Mouse (Mus musculus): ENCODE results near the gene Ptch1. TPM values are rescaled to one million over a fixed set of nuclear protein-coding genes. Genes with fewer than 3 reads are reported as not detected.
A peak's percentile ranks its signal among the peaks of the same experiment; 100 is the strongest.

Gene Ptch1
- 2.2 TPM for polyA plus RNA-seq (2012; fragmentation: generic; extraction: Trizol)

GRCm38 (mm10) chr13:63573256-63573835 is at the start of gene Ptch1:
Gene Ptch1 (minus strand): TSS chr13:63573598.
- H3K79me2 ChIP-seq (ENCODE audit: control insufficient read depth, insufficient read depth) = no peaks in the 10 kb centered on the region
- H3K27me3 ChIP-seq (ENCODE audit: control insufficient read depth, insufficient read depth, insufficient read length) = peaks cover 31% of the 10 kb centered on the region
- TF ChIP-seq USF1 (IDR thresholded peaks at IDR 0.05; ENCODE audit: low read depth) (peak; percentile 25), CEBPB (IDR thresholded peaks at IDR 0.05; ENCODE audit: insufficient read depth, poor library complexity, severe bottlenecking) (no peak)

GRCm38 (mm10) chr13:63621301-63621700 is 47.9 kb upstream of the Ptch1 start:
- no peaks in the 10 kb centered on the region for H3K36me3 ChIP-seq (ENCODE audit: control insufficient read depth, insufficient read depth)
- no peak overlapping the region for H3K4me3 ChIP-seq
- no peaks in the 10 kb centered on the region for H3K79me2 ChIP-seq (ENCODE audit: control insufficient read depth, insufficient read depth)
- peaks cover 9% of the 10 kb centered on the region for H3K27me3 ChIP-seq (ENCODE audit: control insufficient read depth, insufficient read depth, insufficient read length)
- no peak overlapping the region for H3ac ChIP-seq (ENCODE audit: control insufficient read depth, insufficient read length)
- TF ChIP-seq E2F4 (IDR thresholded peaks at IDR 0.05; ENCODE audit: insufficient read depth) = no peak
- no peak for TF ChIP-seq TCF12 (IDR thresholded peaks at IDR 0.05; ENCODE audit: insufficient read depth, poor library complexity, severe bottlenecking)
- TF ChIP-seq CEBPB (IDR thresholded peaks at IDR 0.05; ENCODE audit: insufficient read depth, poor library complexity, severe bottlenecking) = no peak
- TF ChIP-seq TCF3 (IDR thresholded peaks at IDR 0.05; ENCODE audit: insufficient read length, low read depth) = no peak
- no peak for TF ChIP-seq SRF (IDR thresholded peaks at IDR 0.05; ENCODE audit: control insufficient read depth, insufficient read length, low read depth)
- TF ChIP-seq MYOD1 (IDR thresholded peaks at IDR 0.05; ENCODE audit: control insufficient read depth in 1 of 3, insufficient read length in 2 of 3, low read depth in 2 of 3) = no peak
- TF ChIP-seq POLR2A (IDR thresholded peaks at IDR 0.05; ENCODE audit: insufficient read length, low read depth) = no peak
- no peak for TF ChIP-seq REST (IDR thresholded peaks at IDR 0.05; ENCODE audit: insufficient read depth, insufficient read length)
- TF ChIP-seq MYOG (IDR thresholded peaks at IDR 0.05; ENCODE audit: control insufficient read depth in 1 of 3, insufficient read depth in 1 of 3, insufficient read length in 2 of 3, low read depth in 2 of 3) = no peak
- TF ChIP-seq POLR2AphosphoS2 (IDR thresholded peaks at IDR 0.05; ENCODE audit: insufficient read length, low read depth) = no peak
- no peak for TF ChIP-seq MAX (IDR thresholded peaks at IDR 0.05; ENCODE audit: low read depth)
- no peak for TF ChIP-seq USF1 (IDR thresholded peaks at IDR 0.05; ENCODE audit: low read depth)
- no peak overlapping the region for H3K4me2 ChIP-seq (ENCODE audit: low read depth)

More at GRCm38 (mm10) chr13:63573256-63573835, at the start of gene Ptch1:
- Histone ChIP-seq H3K4me2 (ENCODE audit: low read depth) (peak within 1 kb of the TSS; percentile 55), H3K36me3 (ENCODE audit: control insufficient read depth, insufficient read depth) (no peaks in the 10 kb centered on the region), H3K4me3 (no peak within 1 kb of the TSS), H3ac (ENCODE audit: control insufficient read depth, insufficient read length) (no peak within 1 kb of the TSS)

GRCm38 (mm10) chr13:63613201-63613600 is 39.8 kb upstream of the Ptch1 start:
- no peaks in the 10 kb centered on the region for H3K79me2 ChIP-seq (ENCODE audit: control insufficient read depth, insufficient read depth)
- H3K27me3 ChIP-seq (ENCODE audit: control insufficient read depth, insufficient read depth, insufficient read length) = no peaks in the 10 kb centered on the region
- no peak overlapping the region for H3ac ChIP-seq (ENCODE audit: control insufficient read depth, insufficient read length)
- H3K4me2 ChIP-seq (ENCODE audit: low read depth) = no peak overlapping the region
- no peak overlapping the region for H3K4me3 ChIP-seq
- TF ChIP-seq MYOD1 (IDR thresholded peaks at IDR 0.05; ENCODE audit: control insufficient read depth in 1 of 3, insufficient read length in 2 of 3, low read depth in 2 of 3) (peak; percentile 69 to 76 (median 74)), CEBPB (IDR thresholded peaks at IDR 0.05; ENCODE audit: insufficient read depth, poor library complexity, severe bottlenecking) (no peak)
- H3K36me3 ChIP-seq (ENCODE audit: control insufficient read depth, insufficient read depth) = no peaks in the 10 kb centered on the region

GRCm38 (mm10) chr13:63609734-63610133 is 36.3 kb upstream of the Ptch1 start:
- Histone ChIP-seq H3K79me2 (ENCODE audit: control insufficient read depth, insufficient read depth) (no peaks in the 10 kb centered on the region), H3K4me2 (ENCODE audit: low read depth) (no peak overlapping the region), H3ac (ENCODE audit: control insufficient read depth, insufficient read length) (no peak overlapping the region), H3K4me3 (no peak overlapping the region), H3K27me3 (ENCODE audit: control insufficient read depth, insufficient read depth, insufficient read length) (no peaks in the 10 kb centered on the region), H3K36me3 (ENCODE audit: control insufficient read depth, insufficient read depth) (no peaks in the 10 kb centered on the region)
- TF ChIP-seq E2F4 (IDR thresholded peaks at IDR 0.05; ENCODE audit: insufficient read depth) (no peak), CEBPB (IDR thresholded peaks at IDR 0.05; ENCODE audit: insufficient read depth, poor library complexity, severe bottlenecking) (no peak), POLR2AphosphoS2 (IDR thresholded peaks at IDR 0.05; ENCODE audit: insufficient read length, low read depth) (no peak), TCF12 (IDR thresholded peaks at IDR 0.05; ENCODE audit: insufficient read depth, poor library complexity, severe bottlenecking) (no peak), USF1 (IDR thresholded peaks at IDR 0.05; ENCODE audit: low read depth) (no peak), SRF (IDR thresholded peaks at IDR 0.05; ENCODE audit: control insufficient read depth, insufficient read length, low read depth) (no peak), MYOG (IDR thresholded peaks at IDR 0.05; ENCODE audit: control insufficient read depth in 1 of 3, insufficient read depth in 1 of 3, insufficient read length in 2 of 3, low read depth in 2 of 3) (no peak), POLR2A (IDR thresholded peaks at IDR 0.05; ENCODE audit: insufficient read length, low read depth) (no peak), MAX (IDR thresholded peaks at IDR 0.05; ENCODE audit: low read depth) (no peak), TCF3 (IDR thresholded peaks at IDR 0.05; ENCODE audit: insufficient read length, low read depth) (no peak), REST (IDR thresholded peaks at IDR 0.05; ENCODE audit: insufficient read depth, insufficient read length) (no peak), MYOD1 (IDR thresholded peaks at IDR 0.05; ENCODE audit: control insufficient read depth in 1 of 3, insufficient read length in 2 of 3, low read depth in 2 of 3) (no peak)

GRCm38 (mm10) chr13:63597593-63597992 is 24.2 kb upstream of the Ptch1 start:
- Histone ChIP-seq H3K4me3 (no peak overlapping the region), H3K36me3 (ENCODE audit: control insufficient read depth, insufficient read depth) (no peaks in the 10 kb centered on the region), H3K4me2 (ENCODE audit: low read depth) (no peak overlapping the region), H3K27me3 (ENCODE audit: control insufficient read depth, insufficient read depth, insufficient read length) (peaks cover 6% of the 10 kb centered on the region), H3ac (ENCODE audit: control insufficient read depth, insufficient read length) (no peak overlapping the region), H3K79me2 (ENCODE audit: control insufficient read depth, insufficient read depth) (no peaks in the 10 kb centered on the region)
- TF ChIP-seq CEBPB (IDR thresholded peaks at IDR 0.05; ENCODE audit: insufficient read depth, poor library complexity, severe bottlenecking) (no peak), POLR2AphosphoS2 (IDR thresholded peaks at IDR 0.05; ENCODE audit: insufficient read length, low read depth) (no peak), POLR2A (IDR thresholded peaks at IDR 0.05; ENCODE audit: insufficient read length, low read depth) (no peak), SRF (IDR thresholded peaks at IDR 0.05; ENCODE audit: control insufficient read depth, insufficient read length, low read depth) (no peak), TCF3 (IDR thresholded peaks at IDR 0.05; ENCODE audit: insufficient read length, low read depth) (no peak)

Data from myocyte (in vitro differentiated cells).